Mouse (Mus musculus): Measurements from ENCODE around the gene Aipl1. TPM values are rescaled to one million over a fixed set of nuclear protein-coding genes. Genes with fewer than 3 reads are reported as not detected.

Gene Aipl1
- polyA plus RNA-seq, 1 experiment from 2014 or later = 0.20 TPM

DNA sequence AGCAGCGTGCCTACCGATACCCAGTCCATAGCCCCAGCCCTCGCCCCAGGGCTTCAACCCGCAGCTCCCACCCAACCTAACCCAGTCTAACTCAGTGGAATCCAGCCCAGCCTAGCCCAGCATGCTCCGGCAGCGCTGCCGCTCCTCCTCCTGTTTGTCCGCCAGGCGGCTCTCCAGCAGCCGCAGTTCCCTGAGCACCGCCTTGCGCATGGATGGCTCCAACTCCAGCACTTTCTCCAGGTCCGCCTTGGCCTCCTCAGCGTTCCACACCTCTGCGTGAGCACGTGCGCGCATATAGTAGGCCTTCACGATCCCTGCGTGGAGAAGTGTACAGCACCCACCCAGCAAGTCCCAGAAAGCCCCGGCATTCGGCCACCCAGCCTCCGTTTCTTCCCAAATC lies 8.2 kb downstream of the Aipl1 start:
- Histone ChIP-seq H3K4me3 (ENCODE audit: low read depth, low read length) (no peak overlapping the region), H3K27me3 (ENCODE audit: control insufficient read depth, insufficient read depth, low read length) (no peaks in the 10 kb centered on the region), H3K9me3 (ENCODE audit: control insufficient read depth, low read length) (no peaks in the 10 kb centered on the region), H3K9ac (replicated peaks; ENCODE audit: low read depth, low read length) (no peak overlapping the region), H3K4me2 (ENCODE audit: low read depth, low read length) (no peak overlapping the region), H3K27ac (ENCODE audit: low read depth, low read length) (no peak overlapping the region), H3K4me1 (ENCODE audit: control insufficient read depth, insufficient read depth, low read length) (no peaks in the 10 kb centered on the region), H3K36me3 (ENCODE audit: control insufficient read depth, insufficient read depth, low read length) (no peaks in the 10 kb centered on the region)
- no peak for ATAC-seq (ENCODE audit: low read depth)
- 22% methylated on average over 23 of the region's 23 CpGs for WGBS

DNA sequence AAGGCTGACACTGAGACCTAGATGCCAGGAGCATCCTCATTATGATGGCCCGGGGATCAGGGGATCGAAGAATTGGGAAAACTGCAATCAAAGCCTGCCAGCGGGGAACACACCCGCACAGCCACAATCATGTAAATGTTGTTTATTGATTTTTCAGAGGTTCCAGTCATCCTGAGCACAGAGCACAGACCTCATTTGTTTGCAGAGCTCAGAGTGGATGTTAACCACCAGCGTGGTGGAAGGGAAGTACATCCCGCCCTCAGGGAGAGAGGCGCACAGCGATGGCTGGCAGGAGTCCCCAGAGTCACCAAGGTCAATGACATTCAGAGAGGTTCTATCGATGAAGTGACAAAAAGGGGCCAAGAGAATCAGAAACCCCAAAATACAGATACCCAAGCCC lies 9.5 kb downstream of the Aipl1 start:
- Histone ChIP-seq H3K27me3 (ENCODE audit: control insufficient read depth, insufficient read depth, low read length) (no peaks in the 10 kb centered on the region), H3K4me1 (ENCODE audit: control insufficient read depth, insufficient read depth, low read length) (no peaks in the 10 kb centered on the region), H3K4me3 (ENCODE audit: low read depth, low read length) (no peak overlapping the region), H3K9me3 (ENCODE audit: control insufficient read depth, low read length) (no peaks in the 10 kb centered on the region), H3K4me2 (ENCODE audit: low read depth, low read length) (no peak overlapping the region), H3K36me3 (ENCODE audit: control insufficient read depth, insufficient read depth, low read length) (no peaks in the 10 kb centered on the region), H3K27ac (ENCODE audit: low read depth, low read length) (no peak overlapping the region), H3K9ac (replicated peaks; ENCODE audit: low read depth, low read length) (no peak overlapping the region)
- no peak for ATAC-seq (ENCODE audit: low read depth)
- 76% methylated on average over 9 of the region's 9 CpGs for WGBS

DNA sequence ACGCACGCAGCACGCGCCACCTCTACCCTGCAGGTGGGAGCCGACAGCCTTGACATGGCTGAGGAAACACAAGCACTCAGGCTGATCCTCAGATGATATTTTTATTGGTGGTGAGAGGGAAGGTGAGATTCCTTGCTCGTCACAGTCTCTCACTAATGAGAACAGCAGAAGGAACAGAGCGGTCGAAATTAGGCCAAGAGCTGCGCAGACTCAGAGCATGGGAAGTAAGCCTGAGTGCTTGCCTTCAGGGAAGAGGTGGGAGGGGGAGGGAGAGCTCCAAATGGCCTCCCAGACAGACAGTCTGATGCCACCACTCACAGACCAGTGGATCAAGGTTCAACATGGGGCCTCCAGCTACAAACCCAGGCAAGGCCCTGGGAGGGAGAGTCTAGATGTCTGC lies 10.8 kb downstream of the Aipl1 start:
- Histone ChIP-seq H3K4me3 (ENCODE audit: low read depth, low read length) (no peak overlapping the region), H3K27ac (ENCODE audit: low read depth, low read length) (no peak overlapping the region), H3K27me3 (ENCODE audit: control insufficient read depth, insufficient read depth, low read length) (no peaks in the 10 kb centered on the region), H3K9ac (replicated peaks; ENCODE audit: low read depth, low read length) (no peak overlapping the region), H3K9me3 (ENCODE audit: control insufficient read depth, low read length) (no peaks in the 10 kb centered on the region), H3K36me3 (ENCODE audit: control insufficient read depth, insufficient read depth, low read length) (no peaks in the 10 kb centered on the region), H3K4me1 (ENCODE audit: control insufficient read depth, insufficient read depth, low read length) (no peaks in the 10 kb centered on the region), H3K4me2 (ENCODE audit: low read depth, low read length) (no peak overlapping the region)
- 83% methylated on average over 9 of the region's 9 CpGs for WGBS
- ATAC-seq (ENCODE audit: low read depth) = no peak

GRCm38 (mm10) chr11:72025843-72026242 lies 11.5 kb downstream of the Aipl1 start:
- WGBS = 40% methylated on average over 5 of the region's 5 CpGs

DNA sequence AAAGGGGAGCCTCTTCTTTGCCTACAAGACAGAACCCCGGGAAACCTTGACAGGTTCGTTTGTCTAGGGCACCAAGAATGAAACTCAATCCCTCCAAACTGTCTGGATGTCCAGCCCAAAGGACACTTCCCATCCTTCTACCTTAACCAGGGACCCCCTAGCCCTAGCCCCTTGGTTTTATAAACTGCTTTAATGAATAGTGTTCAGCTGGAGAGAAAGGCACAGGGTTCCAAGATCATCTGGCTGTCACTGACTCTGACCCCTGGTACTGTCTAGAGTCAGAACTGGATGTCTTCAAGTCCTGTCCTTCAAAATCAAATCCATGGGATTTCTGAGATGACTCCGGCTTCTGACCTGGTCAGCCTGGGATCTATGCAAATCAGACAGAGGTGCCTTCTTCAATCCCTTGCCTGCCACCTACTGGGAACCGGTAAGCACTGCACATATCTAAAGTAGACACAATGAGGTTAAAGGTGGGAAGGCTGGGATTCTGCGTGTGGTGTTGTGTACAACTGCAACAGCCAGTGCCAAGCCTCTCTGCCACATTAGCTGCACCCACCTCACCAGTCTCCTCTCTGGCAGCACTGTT lies 13.0 kb downstream of the Aipl1 start:
- H3K27ac ChIP-seq (ENCODE audit: low read depth, low read length) = no peak overlapping the region
- ATAC-seq (ENCODE audit: low read depth) = no peak; the same call in 1 of the 2 replicates
- no peaks in the 10 kb centered on the region for H3K36me3 ChIP-seq (ENCODE audit: control insufficient read depth, insufficient read depth, low read length)
- H3K4me1 ChIP-seq (ENCODE audit: control insufficient read depth, insufficient read depth, low read length) = no peaks in the 10 kb centered on the region
- H3K27me3 ChIP-seq (ENCODE audit: control insufficient read depth, insufficient read depth, low read length) = no peaks in the 10 kb centered on the region
- no peak overlapping the region for H3K4me2 ChIP-seq (ENCODE audit: low read depth, low read length)
- H3K9me3 ChIP-seq (ENCODE audit: control insufficient read depth, low read length) = no peaks in the 10 kb centered on the region
- H3K4me3 ChIP-seq (ENCODE audit: low read depth, low read length) = no peak overlapping the region
- WGBS = 26% methylated on average over 5 of the region's 5 CpGs
- no peak overlapping the region for H3K9ac ChIP-seq (replicated peaks; ENCODE audit: low read depth, low read length)

More at GRCm38 (mm10) chr11:72025843-72026242, 11.5 kb downstream of the Aipl1 start:
- Histone ChIP-seq H3K9me3 (ENCODE audit: control insufficient read depth, low read length) (no peaks in the 10 kb centered on the region), H3K27me3 (ENCODE audit: control insufficient read depth, insufficient read depth, low read length) (no peaks in the 10 kb centered on the region), H3K36me3 (ENCODE audit: control insufficient read depth, insufficient read depth, low read length) (no peaks in the 10 kb centered on the region), H3K4me1 (ENCODE audit: control insufficient read depth, insufficient read depth, low read length) (no peaks in the 10 kb centered on the region), H3K4me2 (ENCODE audit: low read depth, low read length) (no peak overlapping the region), H3K9ac (replicated peaks; ENCODE audit: low read depth, low read length) (no peak overlapping the region), H3K27ac (ENCODE audit: low read depth, low read length) (no peak overlapping the region), H3K4me3 (ENCODE audit: low read depth, low read length) (no peak overlapping the region)
- ATAC-seq (ENCODE audit: low read depth) = no peak

- no peaks in the 10 kb centered on the region for H3K27me3 ChIP-seq (ENCODE audit: control insufficient read depth, insufficient read depth, low read length)
- 27% methylated on average over 10 of the region's 10 CpGs for WGBS
- no peaks in the 10 kb centered on the region for H3K36me3 ChIP-seq (ENCODE audit: control insufficient read depth, insufficient read depth, low read length)
- no peaks in the 10 kb centered on the region for H3K9me3 ChIP-seq (ENCODE audit: control insufficient read depth, low read length)
- no peak overlapping the region for H3K27ac ChIP-seq (ENCODE audit: low read depth, low read length)
- H3K9ac ChIP-seq (replicated peaks; ENCODE audit: low read depth, low read length) = no peak overlapping the region
- H3K4me2 ChIP-seq (ENCODE audit: low read depth, low read length) = no peak overlapping the region
- ATAC-seq (ENCODE audit: low read depth) = no peak
- H3K4me3 ChIP-seq (ENCODE audit: low read depth, low read length) = no peak overlapping the region
- no peaks in the 10 kb centered on the region for H3K4me1 ChIP-seq (ENCODE audit: control insufficient read depth, insufficient read depth, low read length)
Measured at GRCm38 (mm10) chr11:72023581-72023980, 13.7 kb downstream of the Aipl1 start.

DNA sequence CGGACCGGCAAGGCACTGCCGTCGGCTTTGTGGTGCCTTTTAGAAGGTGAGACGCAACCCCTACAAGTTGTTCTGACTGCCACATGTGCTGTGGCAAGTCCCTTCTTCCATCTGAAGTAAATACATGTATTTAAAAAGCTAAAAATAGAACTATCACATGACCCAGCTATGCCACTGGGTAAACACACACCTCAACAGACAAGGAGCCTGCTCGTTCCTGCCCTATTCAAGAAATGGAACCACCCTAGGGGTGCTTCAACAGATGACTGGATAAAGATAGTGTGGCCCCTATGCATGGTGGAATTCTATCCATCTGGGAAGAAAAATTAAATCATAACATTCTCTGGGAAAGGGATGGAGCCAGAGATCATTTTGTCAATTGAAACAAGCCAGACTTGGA lies 14.5 kb downstream of the Aipl1 start:
- Histone ChIP-seq H3K9ac (replicated peaks; ENCODE audit: low read depth, low read length) (no peak overlapping the region), H3K27me3 (ENCODE audit: control insufficient read depth, insufficient read depth, low read length) (no peaks in the 10 kb centered on the region), H3K9me3 (ENCODE audit: control insufficient read depth, low read length) (no peaks in the 10 kb centered on the region), H3K27ac (ENCODE audit: low read depth, low read length) (no peak overlapping the region), H3K4me1 (ENCODE audit: control insufficient read depth, insufficient read depth, low read length) (no peaks in the 10 kb centered on the region), H3K4me2 (ENCODE audit: low read depth, low read length) (no peak overlapping the region), H3K36me3 (ENCODE audit: control insufficient read depth, insufficient read depth, low read length) (no peaks in the 10 kb centered on the region), H3K4me3 (ENCODE audit: low read depth, low read length) (no peak overlapping the region)
- no peak for ATAC-seq (ENCODE audit: low read depth)
- WGBS = 89% methylated on average over 6 of the region's 6 CpGs

GRCm38 (mm10) chr11:72021015-72021414 lies 16.3 kb downstream of the Aipl1 start:
- no peak for ATAC-seq (ENCODE audit: low read depth)
- H3K9me3 ChIP-seq (ENCODE audit: control insufficient read depth, low read length) = no peaks in the 10 kb centered on the region
- no peaks in the 10 kb centered on the region for H3K36me3 ChIP-seq (ENCODE audit: control insufficient read depth, insufficient read depth, low read length)
- H3K9ac ChIP-seq (replicated peaks; ENCODE audit: low read depth, low read length) = no peak overlapping the region
- WGBS = 80% methylated on average over 4 of the region's 4 CpGs
- H3K27me3 ChIP-seq (ENCODE audit: control insufficient read depth, insufficient read depth, low read length) = no peaks in the 10 kb centered on the region
- no peak overlapping the region for H3K4me3 ChIP-seq (ENCODE audit: low read depth, low read length)
- H3K27ac ChIP-seq (ENCODE audit: low read depth, low read length) = no peak overlapping the region
- H3K4me1 ChIP-seq (ENCODE audit: control insufficient read depth, insufficient read depth, low read length) = peaks cover 4% of the 10 kb centered on the region
- H3K4me2 ChIP-seq (ENCODE audit: low read depth, low read length) = no peak overlapping the region

DNA sequence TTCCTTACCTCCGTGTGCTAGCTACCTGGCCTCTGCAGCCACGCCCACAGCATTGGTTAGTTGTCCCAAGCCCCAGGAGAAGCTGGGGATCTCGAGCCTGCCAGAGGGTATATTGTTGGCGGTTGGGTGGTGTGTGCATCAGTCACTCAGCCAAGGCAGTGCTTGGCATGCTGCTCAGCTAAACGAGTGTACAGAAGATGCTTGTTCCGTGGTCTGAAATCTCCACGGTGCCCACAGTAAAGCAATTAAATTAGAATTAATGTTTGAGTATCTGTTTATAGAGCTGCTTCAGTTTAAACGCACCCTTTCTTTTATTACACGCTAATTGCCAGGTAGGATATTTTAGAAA lies 20.1 kb downstream of the Aipl1 start:
- no peak overlapping the region for H3K4me2 ChIP-seq (ENCODE audit: low read depth, low read length)
- H3K36me3 ChIP-seq (ENCODE audit: control insufficient read depth, insufficient read depth, low read length) = no peaks in the 10 kb centered on the region
- H3K27me3 ChIP-seq (ENCODE audit: control insufficient read depth, insufficient read depth, low read length) = no peaks in the 10 kb centered on the region
- 44% methylated on average over 9 of the region's 9 CpGs for WGBS
- H3K27ac ChIP-seq (ENCODE audit: low read depth, low read length) = no peak overlapping the region
- ATAC-seq (ENCODE audit: low read depth) = no peak
- no peaks in the 10 kb centered on the region for H3K9me3 ChIP-seq (ENCODE audit: control insufficient read depth, low read length)
- H3K9ac ChIP-seq (replicated peaks; ENCODE audit: low read depth, low read length) = no peak overlapping the region
- peaks cover 4% of the 10 kb centered on the region for H3K4me1 ChIP-seq (ENCODE audit: control insufficient read depth, insufficient read depth, low read length)
- no peak overlapping the region for H3K4me3 ChIP-seq (ENCODE audit: low read depth, low read length)
